ENCODE assay signal across 8 mouse cellular contexts in genomic region chr11:90389174-90389901, GRCm38 (mm10). TPM values are rescaled to one million over a fixed set of nuclear protein-coding genes. Genes with fewer than 3 reads are reported as not detected.
DNase-seq lines count a peak whose midpoint lies in the region; ATAC-seq lines count a peak whose summit lies in the region.

No protein-coding gene starts in this region.

- ATAC-seq in embryonic facial prominence, embryonic 12.5 days (ENCODE audit: insufficient number of reproducible peaks, insufficient read depth, low FRiP score, low TSS enrichment) = no peak
- ATAC-seq in stomach, embryonic 15.5 days (ENCODE audit: insufficient read depth, low FRiP score, low read depth) = peak; percentile 37; the same call in 1 of the 2 replicates

- H3K9ac ChIP-seq in embryonic facial prominence, embryonic 12.5 days = peak overlapping the region; percentile 44
- H3K9ac ChIP-seq in stomach, embryonic 15.5 days = peak overlapping the region; percentile 32; the same call in 1 of the 2 replicates

- H3K4me1 ChIP-seq in embryonic facial prominence, embryonic 12.5 days = peaks cover 29% of the 10 kb centered on the region; the same call in 1 of the 2 replicates
- H3K4me1 ChIP-seq in stomach, embryonic 15.5 days = peaks cover 7% of the 10 kb centered on the region

- H3K27me3 ChIP-seq in embryonic facial prominence, embryonic 12.5 days = peaks cover 35% of the 10 kb centered on the region
- H3K27me3 ChIP-seq in stomach, embryonic 15.5 days (replicated peaks) = peaks cover 13% of the 10 kb centered on the region

- no peaks in the 10 kb centered on the region for H3K9me3 ChIP-seq in embryonic facial prominence, embryonic 12.5 days
- no peaks in the 10 kb centered on the region for H3K9me3 ChIP-seq in stomach, embryonic 15.5 days

- WGBS in embryonic facial prominence, embryonic 12.5 days = under 1% methylated on average over 34 of the region's 36 CpGs
- 1% methylated on average over 36 of the region's 36 CpGs for WGBS in stomach, embryonic 15.5 days

- peak; percentile 25 to 31 for DNase-seq in urinary bladder, adult 18-20 months (ENCODE audit: low spot score in 2 of 2)
- no peak for DNase-seq in urinary bladder, postnatal 25 days (ENCODE audit: low spot score)
- peak; percentile 51 for DNase-seq in heart, postnatal 4 days
- peak; percentile 53 for DNase-seq in layer of hippocampus, adult 9-11 months
- peak; percentile 56 for DNase-seq in lung, postnatal 36 days
- no peak for DNase-seq in ovary, postnatal 10 days (ENCODE audit: low spot score)

- H3K4me3 ChIP-seq in embryonic facial prominence, embryonic 12.5 days = peak overlapping the region; percentile 48
- peak overlapping the region; percentile 54 for H3K4me3 ChIP-seq in stomach, embryonic 15.5 days (replicated peaks)

- no peaks in the 10 kb centered on the region for H3K36me3 ChIP-seq in embryonic facial prominence, embryonic 12.5 days
- no peaks in the 10 kb centered on the region for H3K36me3 ChIP-seq in stomach, embryonic 15.5 days

- H3K27ac ChIP-seq in embryonic facial prominence, embryonic 12.5 days = no peak overlapping the region
- no peak overlapping the region for H3K27ac ChIP-seq in stomach, embryonic 15.5 days

- peak overlapping the region; percentile 80 for H3K4me2 ChIP-seq in embryonic facial prominence, embryonic 12.5 days (replicated peaks)
- H3K4me2 ChIP-seq in stomach, embryonic 15.5 days = peak overlapping the region; percentile 96

RNA-seq across cellular contexts. Expression of gene Hlf, which starts 1.4 kb away (rescaled TPM):
- polyA plus RNA-seq in embryonic facial prominence, embryonic 12.5 days (2016; fragmentation: Nextera tagmentation; extraction: Ambion mirVana) = 3.7 TPM in 2 replicates
- 10 to 100 TPM; 16.6 to 19.0 TPM for total RNA-seq in heart, postnatal 4 days (2021)
- polyA plus RNA-seq in stomach, embryonic 15.5 days (2015; fragmentation: Nextera tagmentation; extraction: Ambion mirVana) = 1.8 and 1.9 TPM in 2 replicates

Comparison
In these comparisons a context has a peak if more than half of its experiments do, and no peak if none do; other contexts are left out.
1. DNase-seq: peak in urinary bladder, adult 18-20 months (2 of 2), heart, postnatal 4 days (single experiment), layer of hippocampus, adult 9-11 months (single experiment) and lung, postnatal 36 days (single experiment); none in urinary bladder, postnatal 25 days (single experiment) and ovary, postnatal 10 days (single experiment).